Mouse (Mus musculus) C2C12 (cell line): ENCODE data around the gene Gm45233.

Experiments
- CEBPB ChIP-seq: IDR thresholded peaks from one replicate; pipeline ENCODE4 v1.6.1; 2011; ENCODE audit warnings: low read depth, mild to moderate bottlenecking, control low read depth, moderate library complexity
- CTCF ChIP-seq: IDR thresholded peaks from one replicate; pipeline ENCODE4 v1.5.1; 2011; ENCODE audit not compliant: control insufficient read depth, insufficient read depth, insufficient read length
- MAX ChIP-seq: IDR thresholded peaks from one replicate; pipeline ENCODE4 v1.6.1; 2011; ENCODE audit warnings: mild to moderate bottlenecking, control low read depth
- MYOD1 ChIP-seq: IDR thresholded peaks from one replicate; pipeline ENCODE4 v1.6.1; 2011; ENCODE audit warnings: low read depth; ENCODE audit not compliant: control insufficient read depth, insufficient read length
- USF1 ChIP-seq: IDR thresholded peaks from one replicate; pipeline ENCODE4 v1.6.1; 2011; ENCODE audit warnings: low read depth, mild to moderate bottlenecking, control low read depth, moderate library complexity

- TF ChIP-seq MAX, result no peak
- no peak for TF ChIP-seq USF1
- no peak for TF ChIP-seq CTCF
- no peak for TF ChIP-seq CEBPB
- TF ChIP-seq MYOD1, result no peak
Observed at GRCm38 (mm10) chr7:43443126-43443916, 607 bp upstream of the Gm45233 start.
